Mouse (Mus musculus) cortical plate, adult 2 months (tissue): ENCODE measurements at regions not wholly inside any gene's neighbourhood (a gene's known extent, or its start where the extent isn't known, plus 50 kb on each side); places are given as distances from the start of the nearest gene placed in this dataset.

Experiments used
- CTCF ChIP-seq: fragments of 200-500 bp; IDR thresholded peaks from 2 replicates; pipeline ENCODE4 v1.5.1; 2011; ENCODE audit warnings: mild to moderate bottlenecking, control low read depth, low read length; ENCODE audit not compliant: insufficient read depth; ENCODE audit errors: extremely low read depth
- POLR2A ChIP-seq: fragments of 200-500 bp; IDR thresholded peaks from 2 replicates; pipeline ENCODE4 v1.6.1; 2011; ENCODE audit warnings: mild to moderate bottlenecking, low read length, control low read depth; ENCODE audit not compliant: insufficient read depth; ENCODE audit errors: extremely low read depth

- TF ChIP-seq CTCF (no peak), POLR2A (no peak)
These were observed 139.3 kb upstream of the Ttc29 start for GRCm38 (mm10) chr8:78073821-78074220.
